Mouse (Mus musculus) heart, adult 2 months (tissue): ENCODE measurements around the gene Tcerg1l. TPM values are rescaled to one million over a fixed set of nuclear protein-coding genes. Genes with fewer than 3 reads are reported as not detected.

Experiments used
- DNase-seq, 2 experiments: peaks; one replicate each; pipeline ENCODE4 v3.0.0; 2021
- H3K27ac ChIP-seq: fragments of 200-600 bp; 2 replicates; pipeline ENCODE4 v1.8.1; 2022
- H3K27me3 ChIP-seq: fragments of 200-500 bp; 2 replicates; pipeline ENCODE4 v1.6.1; 2012; ENCODE audit warnings: mild to moderate bottlenecking, low read length, inconsistent platforms, mixed read lengths; ENCODE audit not compliant: control insufficient read depth, insufficient read depth
- H3K36me3 ChIP-seq: fragments of 200-500 bp; 2 replicates; pipeline ENCODE4 v1.6.1; 2012; ENCODE audit warnings: low read length, inconsistent platforms; ENCODE audit not compliant: control insufficient read depth, insufficient read depth
- H3K4me1 ChIP-seq: fragments of 200-500 bp; 2 replicates; pipeline ENCODE4 v1.6.1; 2011; ENCODE audit warnings: low read length; ENCODE audit not compliant: control insufficient read depth, insufficient read depth
- H3K4me3 ChIP-seq: fragments of 200-600 bp; 2 replicates; pipeline ENCODE4 v1.8.1; 2022
- H3K79me2 ChIP-seq: fragments of 200-500 bp; replicated peaks from 2 replicates; pipeline ENCODE4 v1.6.1; 2012; ENCODE audit warnings: mild to moderate bottlenecking, inconsistent platforms, low read length, moderate library complexity, mixed read lengths; ENCODE audit not compliant: control insufficient read depth, insufficient read depth
- H3K9ac ChIP-seq: fragments of 200-500 bp; 2 replicates; pipeline ENCODE4 v1.6.1; 2012; ENCODE audit warnings: low read depth, mild to moderate bottlenecking, control low read depth, inconsistent platforms, low read length, mixed read lengths
- CTCF ChIP-seq: fragments of 200-600 bp; IDR thresholded peaks from 2 replicates; pipeline ENCODE4 v1.8.1; 2022; ENCODE audit warnings: antibody characterized with exemption, mild to moderate bottlenecking, moderate library complexity
- EP300 ChIP-seq: fragments of 200-500 bp; IDR thresholded peaks from 2 replicates; pipeline ENCODE4 v1.6.1; 2011; ENCODE audit warnings: low read depth, low read length, control low read depth; ENCODE audit not compliant: insufficient read depth
- POLR2A ChIP-seq: fragments of 200-500 bp; IDR thresholded peaks from 2 replicates; pipeline ENCODE4 v1.6.1; 2011; ENCODE audit warnings: mild to moderate bottlenecking, low read depth, low read length, control low read depth; ENCODE audit not compliant: insufficient read depth
- WGBS: fragments of 180-500 bp; shearing (Covaris S2); methylation state at CpG from one replicate; pipeline ENCODE4 v1.1.7; 2018; 5-methylcytosine and 5-hydroxymethylcytosine counted together
- intact Hi-C: fragments of 180-260 bp; cut with DNase I; formaldehyde crosslinking; loops from one replicate; pipeline ENCODE4 v1.15.1; 2025
- polyA plus RNA-seq: library from polyadenylated mRNA; depleted of rRNA; stranded (reverse); fragments of >200 nt; gene quantifications from 2 replicates; pipeline ENCODE4 v1.2.3, GENCODE M21; 2012
- total RNA-seq, 2 experiments: library from RNA; stranded (reverse); gene quantifications; 2 replicates each; pipeline ENCODE4 v1.2.3; 2021

The Tcerg1l gene
- total and polyA plus RNA-seq, 3 experiments, result not detected

DNA sequence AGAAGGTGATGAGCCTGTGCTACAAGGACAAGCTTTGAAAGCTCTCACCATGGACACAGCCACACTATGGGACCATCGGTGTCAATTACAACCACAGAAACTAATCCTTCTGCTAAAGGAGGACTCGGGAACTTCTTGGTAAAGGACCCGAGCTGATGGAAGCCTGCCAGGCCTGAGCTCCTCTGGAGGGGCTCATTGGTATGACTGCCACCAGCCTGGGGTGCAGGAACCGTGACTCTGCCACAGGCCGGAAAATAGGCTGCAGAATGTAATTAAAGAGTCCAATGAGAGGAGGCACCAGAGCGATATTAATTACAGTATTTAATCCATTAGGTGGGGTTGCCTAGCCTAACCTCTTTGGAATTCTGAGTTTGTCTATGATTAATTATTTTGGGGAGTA is 52.1 kb downstream of the Tcerg1l start:
- H3K79me2 ChIP-seq, result no peaks in the 10 kb centered on the region
- 73% methylated on average over 6 of the region's 6 CpGs for WGBS
- TF ChIP-seq POLR2A, result no peak
- H3K4me1 ChIP-seq, result no peaks in the 10 kb centered on the region
- intact Hi-C loops, result no loop called here
- no peak for DNase-seq
- no peak overlapping the region for H3K27ac ChIP-seq
- H3K9ac ChIP-seq, result no peak overlapping the region
- H3K36me3 ChIP-seq, result no peaks in the 10 kb centered on the region
- no peak overlapping the region for H3K4me3 ChIP-seq
- no peaks in the 10 kb centered on the region; the same call in 1 of the 2 replicates for H3K27me3 ChIP-seq

- 71% methylated on average over 4 of the region's 4 CpGs for WGBS
- H3K4me1 ChIP-seq, result no peaks in the 10 kb centered on the region
- no peak overlapping the region for H3K27ac ChIP-seq
- no peaks in the 10 kb centered on the region for H3K27me3 ChIP-seq
- no peak overlapping the region for H3K4me3 ChIP-seq
- H3K79me2 ChIP-seq, result no peaks in the 10 kb centered on the region
- no peak overlapping the region for H3K9ac ChIP-seq
- no peaks in the 10 kb centered on the region for H3K36me3 ChIP-seq
- intact Hi-C loops, result no loop called here
- DNase-seq, result no peak
- TF ChIP-seq CTCF, result no peak
- TF ChIP-seq EP300, result no peak
- no peak for TF ChIP-seq POLR2A
These were observed 59.1 kb downstream of the Tcerg1l start for GRCm38 (mm10) chr7:138338451-138338850.

GRCm38 (mm10) chr7:138337946-138338345 is 59.6 kb downstream of the Tcerg1l start:
- no peak overlapping the region for H3K4me3 ChIP-seq
- TF ChIP-seq CTCF (no peak), EP300 (no peak), POLR2A (no peak)
- intact Hi-C loops, result no loop called here
- no peaks in the 10 kb centered on the region for H3K27me3 ChIP-seq
- no peaks in the 10 kb centered on the region for H3K4me1 ChIP-seq
- no peak overlapping the region for H3K9ac ChIP-seq
- H3K27ac ChIP-seq, result no peak overlapping the region
- WGBS, result 73% methylated on average over 5 of the region's 5 CpGs
- H3K36me3 ChIP-seq, result no peaks in the 10 kb centered on the region
- no peak for DNase-seq
- no peaks in the 10 kb centered on the region for H3K79me2 ChIP-seq

DNA sequence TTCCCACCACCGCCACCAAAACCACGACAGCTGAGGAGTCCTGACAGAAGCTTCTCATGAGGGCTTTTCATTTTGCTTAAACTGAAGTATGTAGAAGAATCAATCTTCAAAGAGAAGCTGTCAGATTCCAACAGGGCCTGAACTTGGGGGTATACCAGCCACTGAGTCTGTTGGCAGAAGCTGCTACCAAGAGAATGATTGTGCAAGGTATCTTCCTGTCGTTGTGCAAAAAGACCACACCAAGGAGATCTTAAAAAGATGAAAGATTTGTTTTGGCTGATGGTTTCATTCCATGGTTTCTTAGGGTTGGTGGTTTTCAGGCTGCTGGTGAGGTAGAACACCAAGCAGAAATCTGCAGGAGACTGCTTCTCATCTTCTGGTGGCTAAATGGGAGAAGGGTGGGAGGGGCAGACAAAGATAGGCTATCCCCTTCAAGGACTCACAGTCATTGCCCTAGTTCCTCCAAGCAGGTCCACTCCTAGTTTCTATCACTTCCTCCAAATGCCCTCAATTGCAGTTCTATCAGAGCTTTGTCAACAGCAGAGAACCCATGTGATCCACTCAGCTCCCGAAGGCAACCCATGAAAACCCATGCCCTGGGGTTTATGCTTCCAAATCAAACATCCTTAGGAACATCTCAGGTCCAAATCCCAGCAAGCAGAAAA is 64.9 kb downstream of the Tcerg1l start:
- H3K4me1 ChIP-seq, result no peaks in the 10 kb centered on the region
- H3K9ac ChIP-seq, result no peak overlapping the region
- no peaks in the 10 kb centered on the region for H3K36me3 ChIP-seq
- 72% methylated on average over 4 of the region's 4 CpGs for WGBS
- no peak overlapping the region for H3K4me3 ChIP-seq
- TF ChIP-seq CTCF, result no peak
- no peak for TF ChIP-seq EP300
- TF ChIP-seq POLR2A, result no peak
- no peak for DNase-seq
- H3K27me3 ChIP-seq, result no peaks in the 10 kb centered on the region
- no peaks in the 10 kb centered on the region for H3K79me2 ChIP-seq
- intact Hi-C loops, result no loop called here
- H3K27ac ChIP-seq, result no peak overlapping the region

GRCm38 (mm10) chr7:138331266-138331665 is 66.3 kb downstream of the Tcerg1l start:
- WGBS, result 67% methylated on average over 3 of the region's 3 CpGs
- Histone ChIP-seq H3K9ac (no peak overlapping the region), H3K4me3 (no peak overlapping the region), H3K4me1 (no peaks in the 10 kb centered on the region), H3K27me3 (no peaks in the 10 kb centered on the region), H3K27ac (no peak overlapping the region), H3K79me2 (no peaks in the 10 kb centered on the region), H3K36me3 (no peaks in the 10 kb centered on the region)
- DNase-seq, result no peak
- TF ChIP-seq EP300, result no peak
- TF ChIP-seq CTCF, result no peak
- TF ChIP-seq POLR2A, result no peak
- intact Hi-C loops, result no loop called here

- Histone ChIP-seq H3K27ac (no peak overlapping the region), H3K36me3 (no peaks in the 10 kb centered on the region), H3K79me2 (no peaks in the 10 kb centered on the region), H3K27me3 (no peaks in the 10 kb centered on the region), H3K4me3 (no peak overlapping the region), H3K9ac (no peak overlapping the region), H3K4me1 (no peaks in the 10 kb centered on the region)
- DNase-seq, result no peak
- TF ChIP-seq CTCF, result no peak
- TF ChIP-seq POLR2A, result no peak
- intact Hi-C loops, result no loop called here
- 82% methylated on average over 6 of the region's 6 CpGs for WGBS
These were observed 68.9 kb downstream of the Tcerg1l start for GRCm38 (mm10) chr7:138328637-138329036.
